Mouse (Mus musculus) gastrocnemius, postnatal 4 days (tissue): ENCODE measurements around the gene Ahdc1. TPM values are rescaled to one million over a fixed set of nuclear protein-coding genes. Genes with fewer than 3 reads are reported as not detected.

Source experiments
- DNase-seq, 2 experiments: peaks; one replicate each; pipeline ENCODE4 v3.0.0; 2021 to 2022; ENCODE audit warnings: low spot score in 2 of 2, mixed read lengths in 2 of 2
- total RNA-seq, 2 experiments: library from RNA; stranded (reverse); gene quantifications; 2 replicates each; pipeline ENCODE4 v1.2.3; 2021

Ahdc1 gene
- total RNA-seq, 2 experiments from 2014 or later: 107 to 112 TPM

- DNase-seq: peak; percentile 76 to 85
Measured at GRCm38 (mm10) chr4:133117556-133118411, 106.7 kb downstream of the Ahdc1 start.

GRCm38 (mm10) chr4:133118775-133119375 lies 107.8 kb downstream of the Ahdc1 start:
- DNase-seq: no peak

- no peak for DNase-seq
Measured at GRCm38 (mm10) chr4:133119579-133119978, 108.5 kb downstream of the Ahdc1 start.

GRCm38 (mm10) chr4:133120833-133121321 lies 109.8 kb downstream of the Ahdc1 start:
- DNase-seq: peak in 1 of 2 experiments; percentile 41

- DNase-seq: no peak
Measured at GRCm38 (mm10) chr4:133121416-133121815, 110.4 kb downstream of the Ahdc1 start.

- no peak for DNase-seq
Measured at GRCm38 (mm10) chr4:133121974-133122637, 111.0 kb downstream of the Ahdc1 start.

GRCm38 (mm10) chr4:133127079-133127478 lies 116.0 kb downstream of the Ahdc1 start:
- no peak for DNase-seq

Other genes with a start within 250 kb of the Ahdc1 start
- gene Rpa2, start 242.9 kb upstream of the Ahdc1 start, total RNA-seq: 10 to 100 TPM; 25.0 to 25.9 TPM
- gene Themis2, start 214.9 kb upstream of the Ahdc1 start, total RNA-seq: 1 to 10 TPM; 3.2 to 3.4 TPM
- gene Ppp1r8, start 168.1 kb upstream of the Ahdc1 start, total RNA-seq: 10 to 100 TPM; 30.6 to 31.3 TPM
- 10 to 100 TPM; 42.5 to 45.7 TPM for gene Stx12, start 126.8 kb upstream of the Ahdc1 start, total RNA-seq
- 10 to 100 TPM; 31.5 to 38.4 TPM for gene Fam76a, start 88.7 kb upstream of the Ahdc1 start, total RNA-seq
- under 1 TPM; 0.47 to 0.78 TPM for gene Fgr, start 37.2 kb upstream of the Ahdc1 start, total RNA-seq
- 100 to 1,000 TPM; 110 TPM for gene Wasf2, start 119.2 kb downstream of the Ahdc1 start, total RNA-seq
- under 1 TPM in 1 of 2 experiments, not detected in 1; 0.74 TPM for gene Cd164l2, start 200.9 kb downstream of the Ahdc1 start, total RNA-seq
- gene Gpr3, start 201.3 kb downstream of the Ahdc1 start, total RNA-seq: not detected
- 1 to 10 TPM; 2.3 to 2.6 TPM for gene Map3k6, start 229.6 kb downstream of the Ahdc1 start, total RNA-seq